Mouse (Mus musculus) hindbrain, postnatal 0 days (tissue): ENCODE data around the gene Inpp5a. TPM values are rescaled to one million over a fixed set of nuclear protein-coding genes. Genes with fewer than 3 reads are reported as not detected.

ENCODE experiments used
- ATAC-seq: fragments of 200-750 bp; cut with Nextera tagmentation; 2 replicates; pipeline ENCODE4 v1.8.0; 2017; ENCODE audit warnings: mild to moderate bottlenecking, moderate TSS enrichment, moderate library complexity
- DNase-seq: peaks from one replicate; pipeline ENCODE4 v3.0.0-alpha.2; 2015; ENCODE audit warnings: low spot score
- H3K27ac ChIP-seq: fragments of 300-500 bp; sonication (generic); 2 replicates; pipeline ENCODE4 v1.5.1; 2014; ENCODE audit warnings: mild to moderate bottlenecking
- H3K27me3 ChIP-seq: fragments of 300-500 bp; sonication (generic); 2 replicates; pipeline ENCODE4 v1.6.1; 2014; ENCODE audit warnings: low read length, mixed read lengths; ENCODE audit not compliant: insufficient read depth
- H3K36me3 ChIP-seq: fragments of 300-500 bp; sonication (generic); 2 replicates; pipeline ENCODE4 v1.6.1; 2014; ENCODE audit warnings: low read length, mixed read lengths; ENCODE audit not compliant: insufficient read depth
- H3K4me1 ChIP-seq: fragments of 300-500 bp; sonication (generic); 2 replicates; pipeline ENCODE4 v1.6.1; 2014; ENCODE audit warnings: antibody characterized with exemption, low read length, mixed read lengths; ENCODE audit not compliant: insufficient read depth
- H3K4me2 ChIP-seq: fragments of 300-500 bp; sonication (generic); 2 replicates; pipeline ENCODE4 v1.6.1; 2014; ENCODE audit warnings: low read depth, mild to moderate bottlenecking, low read length, moderate library complexity, mixed read lengths
- H3K4me3 ChIP-seq: fragments of 300-500 bp; sonication (generic); 2 replicates; pipeline ENCODE4 v1.5.1; 2014; ENCODE audit warnings: low read length
- H3K9ac ChIP-seq: fragments of 300-500 bp; sonication (generic); replicated peaks from 2 replicates; pipeline ENCODE4 v1.6.1; 2014; ENCODE audit warnings: mild to moderate bottlenecking, low read length, moderate library complexity, mixed read lengths
- H3K9me3 ChIP-seq: fragments of 300-500 bp; sonication (generic); 2 replicates; pipeline ENCODE4 v1.6.1; 2016; ENCODE audit warnings: low read length, mixed read lengths
- CTCF ChIP-seq: IDR thresholded peaks from 2 replicates; pipeline ENCODE4 v1.5.1; 2016; ENCODE audit warnings: antibody characterized with exemption, control low read depth, low read depth
- WGBS: fragments of 180-500 bp; shearing (Covaris S2); extraction: QIAGEN DNeasy Blood & Tissue Kit; methylation state at CpG from one replicate; pipeline ENCODE4 v1.1.7; 2014; 5-methylcytosine and 5-hydroxymethylcytosine counted together
- polyA plus RNA-seq: library from polyadenylated mRNA; unstranded; fragments of >200 nt; fragmentation: Nextera tagmentation; extraction: Ambion mirVana; gene quantifications from 2 replicates; pipeline ENCODE4 v1.2.1, GENCODE M21; 2015
- total RNA-seq: library from RNA; depleted of rRNA; stranded (reverse); fragments of >200 nt; gene quantifications from 2 replicates; pipeline ENCODE4 v1.2.3, GENCODE M21; 2014

Inpp5a gene
- total and polyA plus RNA-seq, 2 experiments from 2014 or later: 16.6 to 23.6 TPM

GRCm38 (mm10) chr7:139406581-139406980 is 17.7 kb downstream of the Inpp5a start:
- Histone ChIP-seq H3K27ac (no peak overlapping the region), H3K4me3 (no peak overlapping the region), H3K4me1 (peaks cover 7% of the 10 kb centered on the region; the same call in 1 of the 2 replicates), H3K27me3 (no peaks in the 10 kb centered on the region), H3K9ac (no peak overlapping the region), H3K9me3 (no peaks in the 10 kb centered on the region), H3K36me3 (no peaks in the 10 kb centered on the region), H3K4me2 (no peak overlapping the region)
- 93% methylated on average over 2 of the region's 2 CpGs for WGBS
- DNase-seq (no peak), ATAC-seq (no peak)
- no peak for TF ChIP-seq CTCF

DNA sequence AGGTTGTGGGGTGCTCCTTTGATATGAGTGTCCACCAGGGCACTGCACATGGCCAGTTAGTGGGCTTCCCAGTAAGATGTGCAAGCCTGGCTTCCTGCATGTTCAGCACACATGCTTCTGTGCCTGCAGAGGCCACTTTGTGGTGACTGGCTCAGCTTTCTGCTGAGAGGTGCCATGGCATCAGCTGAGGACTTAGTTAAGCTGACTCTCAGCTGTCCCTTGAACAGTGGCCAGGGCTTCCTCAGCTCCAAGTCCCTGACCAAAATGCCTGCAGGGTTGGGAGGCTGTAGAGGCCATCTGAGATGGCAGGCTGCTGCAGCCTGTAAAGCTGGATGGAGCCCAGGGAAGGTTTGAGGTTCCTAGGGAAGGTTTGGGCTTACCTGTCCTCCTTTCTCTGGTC is 19.1 kb downstream of the Inpp5a start:
- ATAC-seq: no peak
- Histone ChIP-seq H3K27ac (no peak overlapping the region), H3K4me3 (no peak overlapping the region), H3K36me3 (no peaks in the 10 kb centered on the region), H3K27me3 (no peaks in the 10 kb centered on the region), H3K9ac (no peak overlapping the region), H3K4me1 (peaks cover 11% of the 10 kb centered on the region; the same call in 1 of the 2 replicates), H3K4me2 (no peak overlapping the region), H3K9me3 (no peaks in the 10 kb centered on the region)
- DNase-seq: no peak
- TF ChIP-seq CTCF: no peak

GRCm38 (mm10) chr7:139409903-139410302 is 21.0 kb downstream of the Inpp5a start:
- H3K36me3 ChIP-seq: no peaks in the 10 kb centered on the region
- H3K9ac ChIP-seq: no peak overlapping the region
- DNase-seq (peak; percentile 24), ATAC-seq (0 out of 2 replicates have a peak, but pooled peaks have one; percentile 27)
- WGBS: 53% methylated on average over 5 of the region's 5 CpGs
- H3K4me2 ChIP-seq: no peak overlapping the region
- H3K4me3 ChIP-seq: no peak overlapping the region
- TF ChIP-seq CTCF: no peak
- H3K27ac ChIP-seq: no peak overlapping the region
- no peaks in the 10 kb centered on the region for H3K27me3 ChIP-seq
- H3K4me1 ChIP-seq: peaks cover 13% of the 10 kb centered on the region; the same call in 1 of the 2 replicates
- H3K9me3 ChIP-seq: no peaks in the 10 kb centered on the region

GRCm38 (mm10) chr7:139412223-139412950 is 23.5 kb downstream of the Inpp5a start:
- Histone ChIP-seq H3K9ac (no peak overlapping the region), H3K27me3 (no peaks in the 10 kb centered on the region), H3K27ac (no peak overlapping the region), H3K9me3 (no peaks in the 10 kb centered on the region), H3K4me3 (no peak overlapping the region), H3K36me3 (no peaks in the 10 kb centered on the region), H3K4me2 (no peak overlapping the region), H3K4me1 (peaks cover 18% of the 10 kb centered on the region; the same call in 1 of the 2 replicates)
- DNase-seq (no peak), ATAC-seq (no peak)
- TF ChIP-seq CTCF: no peak
- 44% methylated on average over 8 of the region's 8 CpGs for WGBS

GRCm38 (mm10) chr7:139413400-139413799 is 24.5 kb downstream of the Inpp5a start:
- Histone ChIP-seq H3K4me3 (no peak overlapping the region), H3K27me3 (no peaks in the 10 kb centered on the region), H3K27ac (no peak overlapping the region), H3K36me3 (no peaks in the 10 kb centered on the region), H3K9me3 (no peaks in the 10 kb centered on the region), H3K4me1 (peaks cover 18% of the 10 kb centered on the region; the same call in 1 of the 2 replicates), H3K4me2 (no peak overlapping the region), H3K9ac (no peak overlapping the region)
- no peak for ATAC-seq
- no peak for TF ChIP-seq CTCF
- no peak for DNase-seq
- whole genome bisulfite sequencing: 80% methylated on average over 3 of the region's 3 CpGs

DNA sequence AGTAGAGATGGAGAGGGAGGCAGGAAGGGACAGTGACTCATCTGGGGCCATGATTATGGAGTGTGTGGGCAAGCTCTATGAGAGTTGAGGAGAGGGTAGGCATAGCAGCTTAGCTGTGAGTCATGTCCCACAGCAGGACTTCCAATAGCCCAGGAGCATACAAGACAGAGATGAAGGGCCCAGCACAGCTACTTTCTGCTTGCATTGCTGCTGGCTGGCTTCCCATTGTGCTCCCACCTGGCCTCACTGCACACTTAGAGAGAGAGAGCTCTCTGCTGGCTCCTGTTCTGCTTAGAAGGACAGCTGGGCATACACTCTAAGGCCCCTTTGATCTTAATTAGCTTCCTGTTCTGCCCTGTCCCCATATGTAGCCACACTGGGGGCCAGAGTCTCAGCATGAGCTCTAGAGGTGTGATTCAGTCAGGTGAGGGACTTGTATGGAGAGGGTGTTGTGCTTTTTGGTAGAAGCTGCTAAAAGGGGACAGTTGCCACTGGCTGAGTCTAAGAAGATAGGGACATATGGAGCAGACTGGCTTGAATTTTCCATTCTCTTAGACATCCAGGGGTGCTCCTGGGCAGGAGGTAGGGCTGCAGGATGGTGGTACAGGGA is 26.8 kb downstream of the Inpp5a start:
- Histone ChIP-seq H3K4me3 (no peak overlapping the region), H3K4me2 (no peak overlapping the region), H3K36me3 (no peaks in the 10 kb centered on the region), H3K4me1 (0 out of 2 replicates have a peak, but pooled peaks cover 10% of the 10 kb centered on the region), H3K9me3 (no peaks in the 10 kb centered on the region), H3K9ac (no peak overlapping the region), H3K27me3 (no peaks in the 10 kb centered on the region), H3K27ac (no peak overlapping the region)
- no peak for DNase-seq
- TF ChIP-seq CTCF: no peak
- no peak for ATAC-seq

DNA sequence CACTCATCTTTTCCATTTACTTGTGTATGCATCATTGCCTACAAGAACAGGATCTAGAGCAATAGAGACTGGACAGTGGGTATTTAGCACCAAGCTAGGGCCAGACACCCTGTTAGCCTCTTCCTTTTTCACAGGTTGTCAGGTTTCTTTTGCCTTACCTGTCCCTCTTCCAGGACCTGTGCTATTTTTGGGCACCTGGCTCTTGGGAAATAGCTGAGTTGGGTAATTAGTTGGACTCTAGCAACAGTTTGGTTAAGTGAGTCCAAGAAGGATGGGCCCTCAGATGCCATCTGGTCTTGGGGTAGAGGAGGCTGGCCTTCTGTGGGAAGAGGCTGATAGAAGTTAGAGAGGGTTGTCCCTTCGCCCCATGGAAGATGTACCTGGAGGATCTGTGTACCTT is 29.5 kb downstream of the Inpp5a start:
- H3K4me3 ChIP-seq: no peak overlapping the region
- H3K9me3 ChIP-seq: no peaks in the 10 kb centered on the region
- no peak for ATAC-seq
- no peak for TF ChIP-seq CTCF
- no peak overlapping the region for H3K4me2 ChIP-seq
- H3K27me3 ChIP-seq: no peaks in the 10 kb centered on the region
- H3K36me3 ChIP-seq: no peaks in the 10 kb centered on the region
- no peak overlapping the region for H3K27ac ChIP-seq
- WGBS: 93% methylated on average over 1 of the region's 1 CpGs
- 0 out of 2 replicates have a peak, but pooled peaks cover 7% of the 10 kb centered on the region for H3K4me1 ChIP-seq
- H3K9ac ChIP-seq: no peak overlapping the region
- DNase-seq: no peak
